Mouse (Mus musculus): ENCODE measurements around the gene Vmn1r86. TPM values are rescaled to one million over a fixed set of nuclear protein-coding genes. Genes with fewer than 3 reads are reported as not detected.

The Vmn1r86 gene
- total and polyA plus RNA-seq, 2 experiments = not detected

DNA sequence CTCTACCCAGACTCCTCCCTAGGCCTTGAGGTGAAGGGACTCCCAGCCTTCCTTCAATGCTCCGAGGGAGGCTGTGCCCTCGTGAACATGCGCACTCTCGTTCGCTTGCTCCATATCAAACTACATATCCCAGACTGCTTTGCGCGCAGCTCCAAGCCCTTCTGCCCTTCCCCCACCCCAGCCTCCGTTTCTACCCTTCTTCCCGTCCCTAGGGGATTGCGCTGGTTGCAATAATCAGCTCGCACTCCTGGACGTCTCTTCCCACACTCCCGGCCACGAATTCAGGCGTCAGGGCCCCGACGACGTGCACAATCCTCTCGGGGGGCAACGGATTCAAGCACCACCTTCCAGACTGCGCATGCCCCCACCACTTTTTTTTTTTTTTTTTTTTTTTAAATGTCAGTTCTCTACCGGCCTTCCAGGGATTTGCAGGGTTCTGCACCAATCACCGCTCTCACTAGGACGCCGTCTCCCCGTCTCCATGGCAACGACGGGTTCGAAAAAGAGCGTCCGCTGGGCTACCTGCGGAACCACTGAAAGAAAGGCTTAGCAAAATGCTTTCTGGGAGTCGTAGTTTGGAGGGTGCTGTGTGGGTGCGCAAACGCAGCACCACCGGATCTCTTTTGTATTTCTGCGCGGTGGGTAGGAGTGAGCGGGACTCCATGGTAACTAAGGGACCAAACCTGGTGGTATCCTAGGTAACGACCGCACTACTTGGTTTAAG is 65.3 kb downstream of the Vmn1r86 start, which contains the start of gene Mzf1:
Gene Mzf1, minus strand, starts transcription at position 478 of the 724 bp plus-strand sequence.
- Histone ChIP-seq H3K27me3 (ENCODE audit: control insufficient read depth, insufficient read depth, low read length) (no peaks in the 10 kb centered on the region), H3K79me2 (ENCODE audit: control insufficient read depth, insufficient read depth, low read length) (no peaks in the 10 kb centered on the region), H3K36me3 (ENCODE audit: control insufficient read depth, insufficient read depth, low read length) (no peaks in the 10 kb centered on the region), H3K27ac (replicated peaks; ENCODE audit: insufficient read depth, low read depth, low read length) (peak within 1 kb of the TSS; percentile 58), H3K9ac (ENCODE audit: low read depth, low read length) (peak within 1 kb of the TSS; percentile 71), H3K4me3 (ENCODE audit: insufficient read depth, low read depth, low read length) (peak within 1 kb of the TSS; percentile 80), H3K4me1 (ENCODE audit: control insufficient read depth, insufficient read depth, low read length) (no peaks in the 10 kb centered on the region)
- DNase-seq (ENCODE audit: extremely low read depth, low read depth, low spot score) = peak; percentile 93
- WGBS = under 1% methylated on average over 40 of the region's 41 CpGs
- TF ChIP-seq CTCF (IDR thresholded peaks at IDR 0.05; ENCODE audit: low read depth, low read length) (no peak), POLR2A (IDR thresholded peaks at IDR 0.05; ENCODE audit: extremely low read depth, insufficient read depth, low read length) (no peak)

DNA sequence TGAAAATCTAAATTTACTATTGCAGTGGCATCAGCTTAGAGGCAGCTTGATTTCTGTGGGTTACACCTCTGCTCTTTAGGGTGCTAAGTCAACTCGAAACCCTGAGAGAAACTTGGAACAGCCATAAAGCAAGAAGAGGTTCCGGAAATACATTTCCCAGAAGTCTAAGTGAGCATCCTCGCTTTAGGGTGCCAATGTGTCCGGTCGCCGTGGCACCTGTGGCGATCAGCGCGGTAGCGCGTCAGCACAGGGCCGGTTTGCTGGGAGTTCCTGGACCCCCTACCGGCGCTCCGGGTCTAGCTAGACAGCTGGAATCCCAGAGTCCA is 65.8 kb downstream of the Vmn1r86 start:
- no peaks in the 10 kb centered on the region for H3K27me3 ChIP-seq (ENCODE audit: control insufficient read depth, insufficient read depth, low read length)
- peak overlapping the region; percentile 45 for H3K27ac ChIP-seq (replicated peaks; ENCODE audit: insufficient read depth, low read depth, low read length)
- 1% methylated on average over 15 of the region's 15 CpGs for WGBS
- no peaks in the 10 kb centered on the region for H3K36me3 ChIP-seq (ENCODE audit: control insufficient read depth, insufficient read depth, low read length)
- no peaks in the 10 kb centered on the region for H3K4me1 ChIP-seq (ENCODE audit: control insufficient read depth, insufficient read depth, low read length)
- H3K9ac ChIP-seq (ENCODE audit: low read depth, low read length) = peak overlapping the region; percentile 66
- peak overlapping the region; percentile 80 for H3K4me3 ChIP-seq (ENCODE audit: insufficient read depth, low read depth, low read length)
- TF ChIP-seq CTCF (IDR thresholded peaks at IDR 0.05; ENCODE audit: low read depth, low read length) (no peak), POLR2A (IDR thresholded peaks at IDR 0.05; ENCODE audit: extremely low read depth, insufficient read depth, low read length) (no peak)
- no peaks in the 10 kb centered on the region for H3K79me2 ChIP-seq (ENCODE audit: control insufficient read depth, insufficient read depth, low read length)
- DNase-seq (ENCODE audit: extremely low read depth, low read depth, low spot score) = no peak

DNA sequence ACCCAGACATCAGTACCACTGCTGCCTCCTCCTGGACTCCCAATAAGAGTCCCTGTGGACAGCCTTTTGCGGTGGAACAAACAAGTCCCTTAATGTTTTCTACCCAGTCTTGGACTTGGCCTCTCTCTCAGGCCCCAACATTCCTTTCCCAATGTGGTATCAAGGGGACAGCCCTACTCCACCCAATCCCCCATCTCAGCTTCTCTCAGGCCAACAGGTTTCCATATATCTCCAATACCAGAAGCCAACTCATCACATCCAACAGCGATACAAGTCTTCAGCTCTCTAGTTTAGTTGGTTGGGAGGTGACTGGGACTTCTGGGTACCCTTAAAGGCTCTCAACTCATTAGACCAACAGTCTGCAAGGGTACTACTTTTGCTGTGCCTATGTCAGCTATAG is 66.2 kb downstream of the Vmn1r86 start:
- Histone ChIP-seq H3K27me3 (ENCODE audit: control insufficient read depth, insufficient read depth, low read length) (no peaks in the 10 kb centered on the region), H3K9ac (ENCODE audit: low read depth, low read length) (no peak overlapping the region), H3K27ac (replicated peaks; ENCODE audit: insufficient read depth, low read depth, low read length) (no peak overlapping the region), H3K36me3 (ENCODE audit: control insufficient read depth, insufficient read depth, low read length) (no peaks in the 10 kb centered on the region), H3K4me1 (ENCODE audit: control insufficient read depth, insufficient read depth, low read length) (no peaks in the 10 kb centered on the region), H3K79me2 (ENCODE audit: control insufficient read depth, insufficient read depth, low read length) (no peaks in the 10 kb centered on the region), H3K4me3 (ENCODE audit: insufficient read depth, low read depth, low read length) (no peak overlapping the region)
- DNase-seq (ENCODE audit: extremely low read depth, low read depth, low spot score) = no peak
- no peak for TF ChIP-seq CTCF (IDR thresholded peaks at IDR 0.05; ENCODE audit: low read depth, low read length)
- no peak for TF ChIP-seq POLR2A (IDR thresholded peaks at IDR 0.05; ENCODE audit: extremely low read depth, insufficient read depth, low read length)
- 98% methylated on average over 2 of the region's 2 CpGs for WGBS

DNA sequence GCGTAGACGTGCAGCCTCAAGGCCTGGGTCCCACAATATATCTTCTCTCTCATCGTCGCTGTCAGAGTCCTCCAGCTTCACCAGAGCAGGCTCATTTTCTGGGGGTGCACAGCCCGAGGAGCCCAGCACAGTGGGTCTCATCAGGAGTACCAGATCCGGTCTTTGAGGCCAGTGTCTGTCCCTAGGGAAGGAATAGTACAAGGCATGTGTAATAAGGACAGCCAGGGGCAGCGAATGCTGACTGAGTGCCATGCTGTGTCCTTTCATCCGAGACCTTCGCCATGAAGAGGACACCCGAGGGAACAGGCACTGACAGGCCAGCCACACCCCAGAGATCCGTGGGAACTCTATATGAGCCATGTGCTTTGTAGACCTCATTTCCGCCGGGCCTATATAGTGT is 66.7 kb downstream of the Vmn1r86 start:
- Histone ChIP-seq H3K79me2 (ENCODE audit: control insufficient read depth, insufficient read depth, low read length) (no peaks in the 10 kb centered on the region), H3K36me3 (ENCODE audit: control insufficient read depth, insufficient read depth, low read length) (no peaks in the 10 kb centered on the region), H3K27ac (replicated peaks; ENCODE audit: insufficient read depth, low read depth, low read length) (no peak overlapping the region), H3K9ac (ENCODE audit: low read depth, low read length) (no peak overlapping the region), H3K27me3 (ENCODE audit: control insufficient read depth, insufficient read depth, low read length) (no peaks in the 10 kb centered on the region), H3K4me3 (ENCODE audit: insufficient read depth, low read depth, low read length) (no peak overlapping the region), H3K4me1 (ENCODE audit: control insufficient read depth, insufficient read depth, low read length) (no peaks in the 10 kb centered on the region)
- 91% methylated on average over 13 of the region's 13 CpGs for WGBS
- no peak for DNase-seq (ENCODE audit: extremely low read depth, low read depth, low spot score)
- no peak for TF ChIP-seq CTCF (IDR thresholded peaks at IDR 0.05; ENCODE audit: low read depth, low read length)
- TF ChIP-seq POLR2A (IDR thresholded peaks at IDR 0.05; ENCODE audit: extremely low read depth, insufficient read depth, low read length) = no peak

Other genes starting within 250 kb of the Vmn1r86 start
- gene Zfp128, start 238.7 kb downstream of the Vmn1r86 start, total RNA-seq (2014; rRNA removed) = 1.7 and 2.1 TPM in 2 replicates
- 0.46 and 0.58 TPM in 2 replicates for gene Zfp128, start 238.7 kb downstream of the Vmn1r86 start, polyA plus RNA-seq (2012; rRNA removed)
- 1.2 and 1.5 TPM in 2 replicates for gene Zscan22, start 222.1 kb downstream of the Vmn1r86 start, total RNA-seq (2014; rRNA removed)
- 5.7 and 6.6 TPM in 2 replicates for gene Zscan22, start 222.1 kb downstream of the Vmn1r86 start, polyA plus RNA-seq (2012; rRNA removed)
- gene Rps5, start 197.6 kb downstream of the Vmn1r86 start, total RNA-seq (2014; rRNA removed) = 773 and 998 TPM in 2 replicates
- 789 and 798 TPM in 2 replicates for gene Rps5, start 197.6 kb downstream of the Vmn1r86 start, polyA plus RNA-seq (2012; rRNA removed)
- gene Rnf225, start 192.5 kb downstream of the Vmn1r86 start, total RNA-seq (2014; rRNA removed) = 0.09 and 0.47 TPM in 2 replicates
- gene Rnf225, start 192.5 kb downstream of the Vmn1r86 start, polyA plus RNA-seq (2012; rRNA removed) = 0.45 and 0.65 TPM in 2 replicates
- gene Zfp324, start 154.1 kb downstream of the Vmn1r86 start, total RNA-seq (2014; rRNA removed) = 3.9 and 4.1 TPM in 2 replicates
- gene Zfp324, start 154.1 kb downstream of the Vmn1r86 start, polyA plus RNA-seq (2012; rRNA removed) = 3.4 and 5.2 TPM in 2 replicates
- 1.3 and 1.4 TPM in 2 replicates for gene Zfp446, start 142.1 kb downstream of the Vmn1r86 start, total RNA-seq (2014; rRNA removed)
- 1.9 and 3.6 TPM in 2 replicates for gene Zfp446, start 142.1 kb downstream of the Vmn1r86 start, polyA plus RNA-seq (2012; rRNA removed)
- gene Slc27a5, start 121.7 kb downstream of the Vmn1r86 start, total RNA-seq (2014; rRNA removed) = 1,289 and 1,401 TPM in 2 replicates
- gene Slc27a5, start 121.7 kb downstream of the Vmn1r86 start, polyA plus RNA-seq (2012; rRNA removed) = 1,497 and 1,713 TPM in 2 replicates
- gene Trim28, start 120.8 kb downstream of the Vmn1r86 start, total RNA-seq (2014; rRNA removed) = 67.7 and 69.4 TPM in 2 replicates
- 98.0 and 114 TPM in 2 replicates for gene Trim28, start 120.8 kb downstream of the Vmn1r86 start, polyA plus RNA-seq (2012; rRNA removed)
- gene Zbtb45, start 109.9 kb downstream of the Vmn1r86 start, total RNA-seq (2014; rRNA removed) = 0.28 and 1.2 TPM in 2 replicates
- gene Zbtb45, start 109.9 kb downstream of the Vmn1r86 start, polyA plus RNA-seq (2012; rRNA removed) = 4.5 TPM in 2 replicates
- 109 and 149 TPM in 2 replicates for gene Chmp2a, start 85.1 kb downstream of the Vmn1r86 start, total RNA-seq (2014; rRNA removed)
- gene Chmp2a, start 85.1 kb downstream of the Vmn1r86 start, polyA plus RNA-seq (2012; rRNA removed) = 62.8 and 76.5 TPM in 2 replicates
- gene Ube2m, start 81.6 kb downstream of the Vmn1r86 start, total RNA-seq (2014; rRNA removed) = 41.2 and 59.5 TPM in 2 replicates
- gene Ube2m, start 81.6 kb downstream of the Vmn1r86 start, polyA plus RNA-seq (2012; rRNA removed) = 71.5 and 82.7 TPM in 2 replicates
- 0.18 and 0.40 TPM in 2 replicates for gene Mzf1, start 65.2 kb downstream of the Vmn1r86 start, total RNA-seq (2014; rRNA removed)
- gene Mzf1, start 65.2 kb downstream of the Vmn1r86 start, polyA plus RNA-seq (2012; rRNA removed) = 0.41 and 0.54 TPM in 2 replicates
- gene Vmn1r85, start 24.7 kb downstream of the Vmn1r86 start, total RNA-seq (2014; rRNA removed) = not detected in 2 replicates
- gene Vmn1r85, start 24.7 kb downstream of the Vmn1r86 start, polyA plus RNA-seq (2012; rRNA removed) = not detected in 2 replicates
- gene Vmn1r87, start 20.2 kb upstream of the Vmn1r86 start, total RNA-seq (2014; rRNA removed) = not detected in 2 replicates
- gene Vmn1r87, start 20.2 kb upstream of the Vmn1r86 start, polyA plus RNA-seq (2012; rRNA removed) = not detected in 2 replicates
- gene Vmn1r88, start 39.7 kb upstream of the Vmn1r86 start, total RNA-seq (2014; rRNA removed) = not detected in 2 replicates
- gene Vmn1r88, start 39.7 kb upstream of the Vmn1r86 start, polyA plus RNA-seq (2012; rRNA removed) = not detected in 2 replicates
- gene Vmn1r89, start 93.1 kb upstream of the Vmn1r86 start, total RNA-seq (2014; rRNA removed) = not detected in 2 replicates
- not detected in 2 replicates for gene Vmn1r89, start 93.1 kb upstream of the Vmn1r86 start, polyA plus RNA-seq (2012; rRNA removed)
- 1.3 and 3.2 TPM in 2 replicates for gene Lig1, start 157.4 kb upstream of the Vmn1r86 start, total RNA-seq (2014; rRNA removed)
- 1.4 and 1.6 TPM in 2 replicates for gene Lig1, start 157.4 kb upstream of the Vmn1r86 start, polyA plus RNA-seq (2012; rRNA removed)
- gene Zswim9, start 158.8 kb upstream of the Vmn1r86 start, total RNA-seq (2014; rRNA removed) = 3.1 TPM in 2 replicates
- 1.0 and 1.5 TPM in 2 replicates for gene Zswim9, start 158.8 kb upstream of the Vmn1r86 start, polyA plus RNA-seq (2012; rRNA removed)
- gene Pla2g4c, start 204.7 kb upstream of the Vmn1r86 start, total RNA-seq (2014; rRNA removed) = 0.09 TPM in 1 of 2 replicates, not detected in the other
- 0.05 TPM in 1 of 2 replicates, not detected in the other for gene Pla2g4c, start 204.7 kb upstream of the Vmn1r86 start, polyA plus RNA-seq (2012; rRNA removed)

Measured in liver, adult 2 months (tissue).